In the genomic region with DNA sequence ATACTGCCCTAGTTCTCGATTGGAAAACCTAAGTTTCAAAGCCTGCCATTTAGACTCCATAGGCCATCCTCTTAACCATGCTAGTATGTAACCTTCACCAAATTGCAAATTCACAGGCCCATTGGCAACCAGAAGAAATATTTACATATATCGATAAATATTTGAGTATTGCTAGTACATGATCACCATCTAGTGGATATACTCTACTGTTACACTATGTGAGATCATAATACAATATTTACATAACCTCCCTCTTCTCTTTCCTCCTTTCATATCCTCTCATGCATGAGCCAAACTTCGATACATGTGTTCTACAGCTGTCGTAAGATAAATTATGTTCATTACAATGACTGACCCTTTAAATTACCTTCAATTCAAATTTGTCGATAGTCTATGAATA, we compare ENCODE assay signal across 1 mouse cellular context.
TF ChIP-seq lines count a peak whose summit lies in the region.

No protein-coding gene starts in this region.

TF ChIP-seq in MEL, 35 proteins besides CTCF, POLR2A, EP300 and RAD21 (continued from another document):
- peak; percentile 64 for TF ChIP-seq SIN3A (IDR thresholded peaks at IDR 0.05; ENCODE audit: low read length)
- no peak for TF ChIP-seq POLR2AphosphoS2 (IDR thresholded peaks at IDR 0.05; ENCODE audit: low read length)
- no peak for TF ChIP-seq TCF12 (IDR thresholded peaks at IDR 0.05; ENCODE audit: low read depth, low read length)
- peak; percentile 55; the same call in 1 of the 2 replicates for TF ChIP-seq GATA1 (IDR thresholded peaks at IDR 0.05; ENCODE audit: low read depth, low read length)
- TF ChIP-seq SMC3 (IDR thresholded peaks at IDR 0.05; ENCODE audit: low read depth, low read length): peak; percentile 98
- no peak for TF ChIP-seq MAX (IDR thresholded peaks at IDR 0.05; ENCODE audit: low read length)
- TF ChIP-seq HCFC1 (IDR thresholded peaks at IDR 0.05; ENCODE audit: low read depth, low read length): no peak
- TF ChIP-seq ZC3H11A (IDR thresholded peaks at IDR 0.05; ENCODE audit: low read depth, low read length): peak; percentile 95
